Mouse (Mus musculus) midbrain, embryonic 12.5 days (tissue): ENCODE measurements around the gene Rps13. TPM values are rescaled to one million over a fixed set of nuclear protein-coding genes. Genes with fewer than 3 reads are reported as not detected.
"Not testable (repeated sequence)": the region's sequence is repeated elsewhere in the genome, so short reads cannot be mapped to it uniquely, and the experiment has no call there.

Experiments used
- ATAC-seq: fragments of 200-750 bp; cut with Nextera tagmentation; 2 replicates; pipeline ENCODE4 v1.8.0; 2017; ENCODE audit warnings: low read depth, moderate TSS enrichment, moderate library complexity; ENCODE audit not compliant: low FRiP score
- H3K27ac ChIP-seq: fragments of 300-500 bp; sonication (generic); replicated peaks from 2 replicates; pipeline ENCODE4 v1.5.1; 2016; ENCODE audit warnings: mild to moderate bottlenecking
- H3K27me3 ChIP-seq: fragments of 300-500 bp; sonication (generic); 2 replicates; pipeline ENCODE4 v1.6.1; 2016; ENCODE audit warnings: mild to moderate bottlenecking
- H3K36me3 ChIP-seq: fragments of 300-500 bp; sonication (generic); 2 replicates; pipeline ENCODE4 v1.6.1; 2016
- H3K4me1 ChIP-seq: fragments of 300-500 bp; sonication (generic); 2 replicates; pipeline ENCODE4 v1.6.1; 2016
- H3K4me2 ChIP-seq: fragments of 300-500 bp; sonication (generic); replicated peaks from 2 replicates; pipeline ENCODE4 v1.6.1; 2016; ENCODE audit warnings: mild to moderate bottlenecking, moderate library complexity
- H3K4me3 ChIP-seq: fragments of 300-500 bp; sonication (generic); 2 replicates; pipeline ENCODE4 v1.5.1; 2016; ENCODE audit warnings: mild to moderate bottlenecking
- H3K9ac ChIP-seq: fragments of 300-500 bp; sonication (generic); replicated peaks from 2 replicates; pipeline ENCODE4 v1.6.1; 2016; ENCODE audit warnings: mild to moderate bottlenecking, moderate library complexity
- H3K9me3 ChIP-seq: fragments of 300-500 bp; sonication (generic); 2 replicates; pipeline ENCODE4 v1.6.1; 2016; ENCODE audit warnings: mild to moderate bottlenecking
- WGBS: fragments of 180-500 bp; shearing (Covaris S2); methylation state at CpG from one replicate; pipeline ENCODE4 v1.1.7; 2016; 5-methylcytosine and 5-hydroxymethylcytosine counted together
- polyA plus RNA-seq: library from polyadenylated mRNA; unstranded; fragments of >200 nt; fragmentation: Nextera tagmentation; extraction: Ambion mirVana; gene quantifications from 2 replicates; pipeline ENCODE4 v1.2.1, GENCODE M21; 2016

Rps13 gene
- polyA plus RNA-seq, result 605 and 651 TPM in 2 replicates

DNA sequence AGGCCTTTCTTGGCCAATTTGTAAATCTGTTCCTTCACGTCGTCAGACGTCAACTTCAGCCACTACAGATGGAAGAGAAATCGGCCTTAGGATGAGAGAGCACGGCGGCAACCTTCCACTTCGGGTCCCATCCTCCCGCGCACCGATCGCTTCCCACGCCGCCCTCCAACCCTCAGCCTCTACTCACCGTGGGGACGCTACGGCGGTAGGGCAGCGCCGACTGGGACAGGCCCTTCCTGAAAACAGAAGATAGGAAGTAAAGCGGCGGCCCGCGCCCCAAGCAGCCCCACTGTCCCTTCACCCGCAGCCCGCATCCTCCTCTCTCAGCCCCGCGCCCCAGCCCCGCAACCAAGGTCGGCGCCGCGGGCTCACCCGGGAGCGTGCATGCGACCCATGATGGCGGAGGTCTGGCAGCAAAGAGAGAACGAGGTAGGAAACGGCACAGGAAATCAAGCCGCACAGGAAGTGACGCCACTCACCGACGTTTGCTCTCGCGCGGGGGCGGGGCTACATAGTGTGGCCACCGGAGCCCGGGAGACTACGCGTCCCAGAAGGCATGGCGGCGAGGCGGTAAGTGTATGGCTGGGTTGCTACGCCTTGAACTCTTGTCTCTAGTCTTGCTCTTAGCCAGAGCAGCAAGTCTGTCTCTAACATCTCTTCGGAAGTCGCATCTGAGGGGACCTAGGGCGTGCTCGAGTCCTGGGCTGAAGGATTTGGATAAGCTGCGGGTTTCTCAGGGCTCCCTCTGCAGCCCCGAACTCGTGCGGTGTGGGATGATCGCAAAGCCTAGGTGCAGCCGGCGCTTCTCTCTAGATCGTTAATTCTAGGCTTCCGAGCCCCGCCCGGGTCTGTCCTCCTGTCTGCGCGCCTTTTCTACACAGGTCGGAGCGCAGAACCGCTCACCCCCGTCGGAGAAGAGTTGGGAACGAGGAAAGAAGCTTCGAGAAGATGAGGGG is at the start of gene Rps13:
Gene Rps13 (minus strand): TSS at position 483 of the 956 bp plus-strand sequence.
- peaks cover 11% of the 10 kb centered on the region for H3K4me1 ChIP-seq
- ATAC-seq, result peak; percentile 99
- peaks cover 33% of the 10 kb centered on the region for H3K36me3 ChIP-seq
- H3K9me3 ChIP-seq, result no peaks in the 10 kb centered on the region
- H3K27ac ChIP-seq, result peak within 1 kb of the TSS; percentile 74
- H3K27me3 ChIP-seq, result no peaks in the 10 kb centered on the region
- WGBS, result under 1% methylated on average over 78 of the region's 78 CpGs
- H3K4me3 ChIP-seq, result peak within 1 kb of the TSS; percentile 93
- peak within 1 kb of the TSS; percentile 96 for H3K9ac ChIP-seq
- peak within 1 kb of the TSS; percentile 83 for H3K4me2 ChIP-seq

- H3K9me3 ChIP-seq, H3K9ac ChIP-seq, H3K4me3 ChIP-seq, ATAC-seq, H3K4me2 ChIP-seq, H3K27me3 ChIP-seq, H3K4me1 ChIP-seq, H3K27ac ChIP-seq: not testable (repeated sequence)
- 92% methylated on average over 6 of the region's 6 CpGs for WGBS
- H3K36me3 ChIP-seq, result peaks cover 33% of the 10 kb centered on the region
Measured at GRCm38 (mm10) chr7:116379181-116379580, 45.2 kb upstream of the Rps13 start.

DNA sequence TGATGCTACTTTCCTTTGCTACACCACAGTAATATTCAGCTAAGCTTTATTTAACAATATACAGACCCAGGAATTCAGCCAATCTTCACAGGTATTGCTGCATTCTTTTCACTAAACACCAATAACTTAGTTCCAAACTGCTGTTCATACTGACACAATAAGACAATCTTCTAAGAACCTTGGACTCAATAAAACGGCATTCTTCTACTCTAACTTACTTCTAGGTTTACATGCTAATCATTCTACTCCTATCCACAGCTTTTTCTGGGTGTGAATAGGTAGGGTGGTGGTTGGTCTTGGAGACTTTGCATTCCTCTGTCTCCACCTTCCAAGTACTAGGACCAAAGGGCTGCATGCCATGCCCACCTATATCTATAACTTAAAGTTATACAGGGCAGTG is 40.3 kb upstream of the Rps13 start:
- WGBS, result 88% methylated on average over 1 of the region's 1 CpGs
- H3K9ac ChIP-seq, result no peak overlapping the region
- H3K9me3 ChIP-seq, result no peaks in the 10 kb centered on the region
- H3K4me2 ChIP-seq, result no peak overlapping the region
- no peak for ATAC-seq
- no peaks in the 10 kb centered on the region for H3K4me1 ChIP-seq
- H3K27ac ChIP-seq, result no peak overlapping the region
- H3K36me3 ChIP-seq, result peaks cover 36% of the 10 kb centered on the region
- H3K27me3 ChIP-seq, result no peaks in the 10 kb centered on the region
- no peak overlapping the region for H3K4me3 ChIP-seq

- 59% methylated on average over 1 of the region's 1 CpGs for WGBS
- no peak overlapping the region for H3K9ac ChIP-seq
- no peaks in the 10 kb centered on the region for H3K27me3 ChIP-seq
- no peak overlapping the region for H3K27ac ChIP-seq
- H3K4me2 ChIP-seq, result no peak overlapping the region
- no peak overlapping the region for H3K4me3 ChIP-seq
- no peaks in the 10 kb centered on the region for H3K9me3 ChIP-seq
- peaks cover 33% of the 10 kb centered on the region for H3K36me3 ChIP-seq
- no peak for ATAC-seq
- peaks cover 11% of the 10 kb centered on the region for H3K4me1 ChIP-seq
Measured at GRCm38 (mm10) chr7:116336226-116336625, 2.2 kb upstream of the Rps13 start.

- no peak overlapping the region for H3K9ac ChIP-seq
- WGBS, result 86% methylated on average over 6 of the region's 6 CpGs
- H3K27me3 ChIP-seq, result no peaks in the 10 kb centered on the region
- peaks cover 11% of the 10 kb centered on the region for H3K4me1 ChIP-seq
- H3K36me3 ChIP-seq, result peaks cover 35% of the 10 kb centered on the region
- peak overlapping the region; percentile 93; the same call in 1 of the 2 replicates for H3K4me3 ChIP-seq
- no peak overlapping the region for H3K27ac ChIP-seq
- H3K4me2 ChIP-seq, result 0 out of 2 replicates have a peak overlapping the region, but pooled peaks have one; percentile 83
- no peak for ATAC-seq
- no peaks in the 10 kb centered on the region for H3K9me3 ChIP-seq
Measured at GRCm38 (mm10) chr7:116335133-116335532, 1.1 kb upstream of the Rps13 start.

- H3K27me3 ChIP-seq, result no peaks in the 10 kb centered on the region
- peaks cover 11% of the 10 kb centered on the region for H3K4me1 ChIP-seq
- peak overlapping the region; percentile 93 for H3K4me3 ChIP-seq
- no peak for ATAC-seq
- peaks cover 35% of the 10 kb centered on the region for H3K36me3 ChIP-seq
- peak overlapping the region; percentile 67 for H3K9ac ChIP-seq
- no peak overlapping the region for H3K27ac ChIP-seq
- WGBS, result 30% methylated on average over 8 of the region's 8 CpGs
- H3K9me3 ChIP-seq, result no peaks in the 10 kb centered on the region
- H3K4me2 ChIP-seq, result peak overlapping the region; percentile 83
Measured at GRCm38 (mm10) chr7:116334669-116335038, 659 bp upstream of the Rps13 start.

GRCm38 (mm10) chr7:116331246-116331645 is 2.7 kb downstream of the Rps13 start:
- no peaks in the 10 kb centered on the region for H3K9me3 ChIP-seq
- peaks cover 35% of the 10 kb centered on the region for H3K36me3 ChIP-seq
- no peak overlapping the region for H3K4me3 ChIP-seq
- H3K27ac ChIP-seq, result no peak overlapping the region
- 92% methylated on average over 2 of the region's 2 CpGs for WGBS
- no peak overlapping the region for H3K9ac ChIP-seq
- no peak overlapping the region for H3K4me2 ChIP-seq
- peaks cover 11% of the 10 kb centered on the region for H3K4me1 ChIP-seq
- no peak for ATAC-seq
- no peaks in the 10 kb centered on the region for H3K27me3 ChIP-seq

DNA sequence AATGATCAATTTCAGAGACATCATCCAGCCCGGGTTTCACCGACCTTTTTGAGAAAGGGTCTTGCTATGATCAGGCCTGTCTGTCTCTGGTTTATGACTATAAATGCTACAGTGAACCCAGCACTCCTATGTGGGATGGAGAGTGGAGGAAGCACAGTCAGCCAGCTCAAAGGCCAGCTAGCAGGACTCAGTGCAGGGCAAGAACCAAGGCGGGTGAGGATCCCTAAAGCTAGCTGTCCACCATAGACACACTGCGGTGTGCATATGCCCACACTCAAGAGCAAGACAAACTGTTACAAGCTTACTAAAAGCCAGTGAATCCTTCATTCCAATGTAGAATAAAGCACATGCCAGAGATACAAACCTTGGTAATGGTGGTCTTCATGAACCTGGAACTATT is 4.1 kb downstream of the Rps13 start:
- H3K9me3 ChIP-seq, result no peaks in the 10 kb centered on the region
- no peaks in the 10 kb centered on the region for H3K27me3 ChIP-seq
- H3K27ac ChIP-seq, result no peak overlapping the region
- H3K9ac ChIP-seq, result no peak overlapping the region
- no peak overlapping the region for H3K4me2 ChIP-seq
- H3K36me3 ChIP-seq, result peaks cover 35% of the 10 kb centered on the region
- H3K4me3 ChIP-seq, result no peak overlapping the region
- peaks cover 11% of the 10 kb centered on the region for H3K4me1 ChIP-seq
- ATAC-seq, result no peak
- WGBS, result 91% methylated on average over 4 of the region's 4 CpGs

DNA sequence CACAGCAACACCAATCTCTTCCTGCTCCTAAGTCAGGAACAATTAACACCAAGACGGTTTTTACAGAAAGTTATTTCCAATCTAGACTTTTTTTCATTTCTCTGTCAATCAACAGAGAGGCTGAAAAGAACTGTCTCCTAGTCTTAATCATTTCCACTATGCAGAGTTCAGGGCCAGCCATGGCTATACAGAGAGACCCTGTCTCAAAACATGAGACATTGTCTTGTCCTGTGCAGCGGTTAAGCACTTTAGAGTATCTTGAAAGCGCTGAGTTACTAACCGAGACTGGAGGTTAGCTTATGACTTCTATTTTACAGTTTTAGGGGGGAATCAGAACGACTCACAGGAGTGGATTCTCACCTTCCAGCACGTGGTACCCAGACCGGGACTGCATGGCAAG is 5.2 kb downstream of the Rps13 start:
- Histone ChIP-seq H3K36me3 (peaks cover 35% of the 10 kb centered on the region), H3K9ac (no peak overlapping the region), H3K27ac (no peak overlapping the region), H3K4me2 (no peak overlapping the region), H3K27me3 (no peaks in the 10 kb centered on the region), H3K9me3 (no peaks in the 10 kb centered on the region), H3K4me1 (peaks cover 8% of the 10 kb centered on the region), H3K4me3 (no peak overlapping the region)
- ATAC-seq, result no peak
- 83% methylated on average over 7 of the region's 7 CpGs for whole genome bisulfite sequencing

DNA sequence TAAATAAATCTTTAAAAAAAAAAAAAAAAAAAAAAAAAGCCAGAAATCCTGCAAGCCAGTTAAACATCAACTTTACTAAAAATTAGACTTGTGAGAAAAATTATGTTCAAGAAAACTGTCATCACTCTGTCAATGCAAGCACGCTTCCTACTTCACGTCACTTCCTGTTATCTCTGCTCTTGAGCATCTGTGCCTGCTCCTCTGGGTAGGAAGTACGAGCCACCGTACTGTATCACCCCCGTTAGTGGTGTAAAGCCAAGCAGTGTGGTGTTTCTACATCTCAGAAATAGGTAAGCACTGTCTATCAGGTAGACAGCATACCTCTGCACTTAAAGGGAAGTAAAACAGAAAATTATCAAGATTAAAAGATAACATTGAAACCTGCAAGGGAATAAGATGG is 6.1 kb downstream of the Rps13 start:
- H3K4me1 ChIP-seq, result peaks cover 5% of the 10 kb centered on the region
- 91% methylated on average over 5 of the region's 5 CpGs for WGBS
- ATAC-seq, result no peak

DNA sequence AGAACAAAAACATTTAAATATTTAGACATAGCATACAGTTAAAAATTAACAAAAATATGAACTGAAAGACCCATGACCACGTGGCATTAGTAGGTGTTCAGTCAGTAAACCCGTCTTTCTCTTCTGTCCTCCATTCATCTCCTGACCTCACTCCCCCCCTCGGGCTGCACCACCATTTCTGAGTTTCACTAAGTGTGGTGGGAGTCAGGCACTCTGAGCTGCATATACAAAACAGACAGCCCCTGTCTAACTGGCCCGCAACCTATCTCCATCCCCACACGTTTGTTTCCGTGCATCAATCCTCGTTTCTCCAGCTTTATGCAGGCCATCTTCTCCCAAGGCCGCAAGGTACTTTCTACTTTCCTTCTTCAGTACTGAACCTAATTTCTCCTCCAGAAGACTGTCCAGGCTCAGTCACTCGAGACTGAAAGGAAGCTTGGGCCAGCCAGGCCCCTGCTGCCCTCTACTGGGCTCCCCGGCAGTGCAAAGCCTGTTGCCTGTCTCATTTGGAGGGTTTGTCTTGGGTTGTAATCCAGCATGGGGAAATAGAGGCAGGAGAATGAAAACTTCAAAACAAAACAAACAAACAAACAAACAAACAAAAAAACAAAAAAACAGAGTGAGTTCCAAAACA is 10.5 kb downstream of the Rps13 start:
- peak; percentile 74 for ATAC-seq
- Histone ChIP-seq H3K4me3 (no peak overlapping the region), H3K9me3 (no peaks in the 10 kb centered on the region), H3K27me3 (no peaks in the 10 kb centered on the region), H3K4me1 (no peaks in the 10 kb centered on the region), H3K36me3 (peaks cover 2% of the 10 kb centered on the region; the same call in 1 of the 2 replicates), H3K4me2 (no peak overlapping the region), H3K27ac (no peak overlapping the region), H3K9ac (no peak overlapping the region)
- 32% methylated on average over 10 of the region's 10 CpGs for WGBS

More for the DNA sequence above, 6.1 kb downstream of the Rps13 start:
- no peak overlapping the region for H3K9ac ChIP-seq
- peaks cover 35% of the 10 kb centered on the region for H3K36me3 ChIP-seq
- no peak overlapping the region for H3K4me2 ChIP-seq
- H3K9me3 ChIP-seq, result no peaks in the 10 kb centered on the region
- H3K4me3 ChIP-seq, result no peak overlapping the region
- H3K27ac ChIP-seq, result no peak overlapping the region
- no peaks in the 10 kb centered on the region for H3K27me3 ChIP-seq

GRCm38 (mm10) chr7:116309456-116309855 is 24.5 kb downstream of the Rps13 start:
- 20% methylated on average over 9 of the region's 9 CpGs for whole genome bisulfite sequencing
- H3K27ac ChIP-seq, result no peak overlapping the region
- H3K9ac ChIP-seq, result no peak overlapping the region

More at GRCm38 (mm10) chr7:116309456-116309855, 24.5 kb downstream of the Rps13 start:
- ATAC-seq, result no peak
- Histone ChIP-seq H3K9me3 (no peaks in the 10 kb centered on the region), H3K4me3 (no peak overlapping the region), H3K36me3 (no peaks in the 10 kb centered on the region), H3K4me1 (peaks cover 23% of the 10 kb centered on the region), H3K4me2 (peak overlapping the region; percentile 32), H3K27me3 (peaks cover 9% of the 10 kb centered on the region; the same call in 1 of the 2 replicates)
